Mouse (Mus musculus): ENCODE measurements around the gene Nrgn.

Gene Nrgn

DNA sequence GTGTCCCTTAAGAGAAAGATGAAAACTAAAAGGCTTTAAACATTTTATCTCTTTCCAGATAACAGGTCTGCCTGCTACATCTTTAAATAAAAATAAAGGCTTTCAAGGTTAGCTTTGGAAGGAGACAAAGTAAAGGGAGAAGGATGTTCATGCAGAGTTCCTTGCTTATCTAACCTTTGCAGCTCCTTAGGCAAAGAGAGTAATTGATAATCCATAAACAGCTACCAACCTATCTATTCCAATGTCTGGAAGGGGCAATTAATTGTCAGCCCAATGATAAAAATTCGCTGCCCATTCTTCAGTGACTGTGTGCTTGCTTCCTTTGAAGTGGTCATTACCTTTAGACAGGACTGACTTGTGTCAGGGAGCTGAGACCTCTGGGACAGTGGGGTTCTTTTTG, 11.1 kb upstream of the Nrgn start:
- CTCF ChIA-PET = no interaction called here
- POLR2A ChIA-PET = interaction anchor here in 1 of 4 experiments (0.7 kb wide), 1 partner anchor 138 kb away, joined by 3 read pairs; no protein-coding TSS in a partner anchor

DNA sequence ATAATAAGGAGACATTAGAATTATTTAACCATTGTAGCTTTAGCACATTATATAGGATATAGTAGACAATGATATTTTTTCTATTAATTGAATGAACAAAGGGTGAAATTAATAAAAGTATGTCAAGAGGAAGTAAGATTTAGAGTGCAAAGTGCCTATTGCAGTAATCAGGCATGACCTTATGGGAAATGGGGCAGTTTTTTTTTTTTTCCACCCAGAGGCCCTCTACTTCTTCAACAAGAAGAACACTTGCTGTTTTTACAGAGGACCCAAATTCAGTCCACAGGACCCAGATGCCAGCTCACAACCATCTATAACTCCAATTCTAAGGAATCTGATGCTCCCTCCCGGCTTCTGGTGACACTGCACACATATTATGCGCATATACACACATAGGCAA, 7.9 kb upstream of the Nrgn start:
- ChIA-PET CTCF (no interaction called here), POLR2A (interaction anchor here in 1 of 4 experiments (1.5 kb wide), 1 partner anchor 70 kb away, joined by 3 read pairs; no protein-coding TSS in a partner anchor)

DNA sequence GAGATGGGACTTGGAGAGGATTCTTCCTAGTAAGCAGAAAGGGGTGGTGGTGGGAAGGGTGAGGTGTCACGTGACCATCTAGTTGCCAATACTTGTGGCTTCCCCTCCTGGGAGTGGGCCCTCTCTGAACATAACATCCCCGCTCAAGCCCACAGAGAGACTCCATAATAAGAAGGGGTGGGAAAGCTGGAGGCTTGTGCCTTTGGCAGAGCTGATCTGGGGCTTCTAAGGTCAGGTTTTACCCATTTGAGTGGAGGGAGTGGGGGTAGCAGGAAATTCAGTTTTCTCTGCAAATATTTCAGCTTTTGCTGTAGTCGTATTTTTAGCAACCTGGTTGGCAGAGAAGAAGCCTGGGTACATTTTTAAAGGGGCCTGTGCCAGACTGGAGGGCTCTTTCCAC, 3.7 kb upstream of the Nrgn start:
- POLR2A ChIA-PET = interaction anchor here in 1 of 4 experiments (1.0 to 1.1 kb wide), 2 partner anchors 9 to 14 kb away, joined by 3 read pairs; no protein-coding TSS in a partner anchor
- CTCF ChIA-PET = interaction anchor here in 1 of 4 experiments (1.1 kb wide), 1 partner anchor 11 kb away, joined by 4 read pairs; no protein-coding TSS in a partner anchor

GRCm38 (mm10) chr9:37554838-37555748, 2.4 kb upstream of the Nrgn start, which contains the start of gene Siae:
Gene Siae, plus strand, starts transcription at chr9:37555698.
- POLR2A ChIA-PET = interaction anchor here in 2 of 4 experiments (0.6 to 1.0 kb wide), 3 partner anchors 7 to 100 kb away, joined by 3 read pairs; no protein-coding TSS in a partner anchor
- CTCF ChIA-PET = interaction anchor here in 2 of 4 experiments (0.7 to 0.9 kb wide), 2 partner anchors 10 kb away, joined by 3 to 5 read pairs; no protein-coding TSS in a partner anchor

GRCm38 (mm10) chr9:37554279-37554678, 1.6 kb upstream of the Nrgn start:
- ChIA-PET CTCF (interaction anchor here in 3 of 4 experiments (0.6 to 0.9 kb wide), 3 partner anchors 9 to 145 kb away, joined by 3 to 5 read pairs (median 3); no protein-coding TSS in a partner anchor), POLR2A (interaction anchor here in 1 of 4 experiments (0.9 kb wide), 1 partner anchor 99 kb away, joined by 3 read pairs; no protein-coding TSS in a partner anchor)

DNA sequence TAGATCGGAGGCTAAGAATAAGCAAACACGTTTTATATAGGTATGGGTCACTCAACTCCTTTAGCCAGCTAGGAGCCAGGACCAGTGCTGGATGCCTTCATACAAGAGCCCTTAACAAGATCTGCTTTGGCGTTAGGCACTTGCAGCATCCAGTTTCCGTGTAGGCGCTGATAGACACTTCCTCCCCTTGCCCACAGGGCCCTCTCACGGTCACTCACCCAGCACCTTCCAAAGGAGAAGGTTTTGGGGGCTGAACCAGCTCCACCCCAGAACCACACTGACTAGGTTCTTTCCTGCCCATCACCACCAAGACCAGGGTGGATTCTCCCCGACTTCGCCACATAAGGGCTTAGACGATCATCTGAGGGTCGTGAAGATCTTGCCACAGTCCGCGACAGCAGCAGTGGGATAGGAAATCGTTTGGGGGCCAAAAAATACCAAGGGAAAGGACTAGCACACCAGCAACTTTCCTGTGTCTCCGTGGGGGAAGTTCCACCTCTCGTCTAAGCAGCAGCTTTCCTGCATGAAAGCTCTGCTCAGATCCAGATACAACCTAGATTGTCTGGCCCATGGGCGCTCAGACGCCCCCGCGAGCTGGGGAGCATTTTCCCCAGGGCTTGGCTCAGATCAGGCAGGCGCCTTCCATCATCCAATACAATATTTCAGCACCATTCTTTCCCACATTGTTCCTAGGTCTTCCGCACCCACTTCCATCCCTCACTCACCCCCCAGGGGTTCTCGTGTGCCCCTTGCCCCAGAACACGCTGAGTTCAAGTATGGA, 763 bp downstream of the Nrgn start:
- ChIA-PET POLR2A (interaction anchor here in 1 of 4 experiments (1.0 to 1.2 kb wide), 3 partner anchors 10 to 62 kb away, joined by 3 to 4 read pairs (median 4); partner anchors contain the start of gene Spa17), CTCF (interaction anchor here in 1 of 4 experiments (0.5 kb wide), 1 partner anchor 63 kb away, joined by 7 read pairs; the partner anchor contains the start of gene Msantd2)

DNA sequence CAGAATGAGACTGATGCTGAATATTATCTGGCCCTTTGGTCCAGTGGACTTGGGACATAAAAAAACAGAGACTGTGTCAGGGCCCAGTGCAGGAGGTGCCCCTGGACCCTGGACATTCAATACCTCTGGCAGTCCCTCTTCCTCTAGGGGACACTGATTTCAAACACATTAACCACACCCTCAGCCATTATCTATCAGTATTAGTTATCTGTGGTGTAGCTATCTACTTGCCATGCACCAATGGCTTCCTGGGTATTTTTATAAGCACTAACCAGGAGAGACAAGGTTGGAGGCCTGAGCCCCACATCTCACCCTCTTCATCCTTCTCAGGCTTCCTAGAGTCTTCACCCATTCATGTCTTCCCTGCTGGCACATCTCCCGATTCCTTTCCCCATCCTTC, 2.3 kb downstream of the Nrgn start:
- ChIA-PET POLR2A (interaction anchor here in 1 of 4 experiments (0.6 to 1.2 kb wide), 3 partner anchors 73 to 117 kb away, joined by 3 read pairs; no protein-coding TSS in a partner anchor), CTCF (interaction anchor here in 1 of 4 experiments (0.7 kb wide), 1 partner anchor 19 kb away, joined by 3 read pairs; no protein-coding TSS in a partner anchor)

DNA sequence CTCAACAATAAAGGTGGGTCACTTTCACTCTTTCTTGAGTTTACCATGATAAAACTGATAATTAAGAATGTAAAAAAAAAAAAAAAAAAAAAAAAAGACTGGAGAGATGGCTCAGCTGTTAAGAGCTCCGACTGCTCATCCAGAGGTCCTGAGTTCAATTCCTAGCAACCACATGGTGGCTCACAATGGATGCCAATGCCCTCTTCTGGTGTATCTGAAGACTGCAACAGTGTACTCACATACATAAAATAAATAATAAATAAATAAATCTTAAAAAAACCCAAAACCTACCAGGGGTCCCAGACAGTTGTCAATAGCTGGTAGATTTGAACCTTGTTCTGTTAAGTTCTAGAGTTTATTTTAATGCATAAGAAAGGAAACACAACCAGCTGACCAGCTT, 5.8 kb downstream of the Nrgn start:
- CTCF ChIA-PET = interaction anchor here (0.6 to 1.8 kb wide), 14 partner anchors 15 to 297 kb away, joined by 3 to 13 read pairs (median 4); no protein-coding TSS in a partner anchor
- POLR2A ChIA-PET = interaction anchor here in 1 of 4 experiments (0.7 to 1.6 kb wide), 3 partner anchors 20 to 110 kb away, joined by 3 to 6 read pairs (median 5); partner anchors contain the start of gene Tbrg1

DNA sequence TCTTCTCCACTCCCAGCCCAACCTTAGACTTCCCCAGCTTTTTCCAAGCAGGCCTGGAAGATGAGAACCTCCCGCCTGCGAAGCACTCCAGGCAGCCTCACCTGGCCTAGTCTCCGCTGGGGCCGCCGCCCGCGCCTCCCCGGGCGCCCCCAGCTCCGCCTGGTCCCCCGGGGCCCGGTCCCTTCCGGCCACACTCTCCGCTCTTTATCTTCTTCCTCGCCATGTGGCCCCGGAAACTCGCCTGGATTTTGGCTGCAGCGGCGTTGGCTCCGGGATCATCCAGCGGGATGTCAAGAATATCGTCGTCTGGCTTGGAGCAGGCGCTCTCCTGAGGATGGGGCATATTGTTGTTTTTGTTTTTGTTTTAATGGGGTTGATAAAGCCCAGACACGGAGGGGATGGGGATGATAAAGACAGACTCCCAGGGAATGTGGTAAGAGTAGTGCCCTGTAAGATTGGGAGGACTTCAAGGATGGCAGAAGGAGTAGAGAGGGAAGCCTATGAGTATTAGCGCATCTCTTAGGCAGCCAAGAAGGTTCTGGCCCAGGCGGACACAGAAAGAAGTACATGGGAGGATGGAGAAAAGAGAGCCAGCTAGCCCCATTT, 6.8 kb downstream of the Nrgn start:
- ChIA-PET POLR2A (interaction anchor here in 3 of 4 experiments (0.5 to 5.1 kb wide), 8 partner anchors 13 to 111 kb away, joined by 3 to 36 read pairs (median 4); partner anchors contain the start of genes Esam (in 1 of the 3), Msantd2 (in 1 of the 3) and Tbrg1 (in 1 of the 3)), CTCF (interaction anchor here (0.7 to 2.4 kb wide), 22 partner anchors 9 to 296 kb away, joined by 3 to 18 read pairs (median 4); partner anchors contain the start of gene Robo3 (in 1 of the 4))

GRCm38 (mm10) chr9:37545166-37545610, 7.5 kb downstream of the Nrgn start:
- ChIA-PET POLR2A (interaction anchor here (0.6 to 5.1 kb wide), 10 partner anchors 12 to 217 kb away, joined by 3 to 36 read pairs (median 3); partner anchors contain the start of genes Esam (in 1 of the 4) and Msantd2 (in 1 of the 4)), CTCF (interaction anchor here (0.6 to 2.4 kb wide), 35 partner anchors 9 to 571 kb away, joined by 3 to 18 read pairs (median 4); partner anchors contain the start of gene Robo3 (in 1 of the 4))

DNA sequence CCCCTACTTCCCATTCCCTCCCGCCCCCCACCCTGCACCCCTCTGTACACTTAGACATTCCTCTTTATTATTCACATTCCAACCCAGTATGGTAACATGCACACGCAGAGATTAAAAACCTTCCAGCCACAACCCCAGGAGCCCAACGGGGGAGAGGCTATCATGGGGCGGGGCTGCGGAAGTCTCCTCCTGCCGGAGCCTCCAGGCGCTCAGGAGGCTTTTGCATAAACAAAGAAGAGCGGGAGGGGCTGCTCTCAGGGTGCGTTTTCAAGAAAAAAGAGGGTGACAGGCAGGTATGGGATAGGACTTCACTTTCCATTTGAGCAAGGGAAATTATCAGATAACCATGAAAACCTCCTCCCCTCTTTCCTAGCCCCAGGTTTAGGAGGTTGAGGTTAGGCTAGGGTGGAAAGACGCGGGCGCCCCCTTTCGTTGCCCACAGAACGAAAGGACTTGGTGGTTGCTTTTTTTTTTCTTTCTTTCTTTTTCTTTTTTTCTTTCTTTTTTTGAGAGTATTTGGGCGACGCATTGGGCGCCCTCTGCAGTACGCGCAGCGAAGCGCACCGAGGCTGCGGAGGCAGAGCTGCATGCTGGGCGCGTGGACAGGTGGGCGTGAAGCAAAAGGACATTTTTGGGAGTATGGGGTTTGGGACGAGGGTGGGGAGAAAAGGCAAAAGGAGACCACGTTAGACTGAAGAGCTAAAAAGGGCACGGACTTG, 8.1 kb downstream of the Nrgn start:
- CTCF ChIA-PET = interaction anchor here (0.6 to 2.4 kb wide), 37 partner anchors 8 to 570 kb away, joined by 3 to 18 read pairs (median 4); partner anchors contain the start of genes Esam (in 1 of the 4) and Robo3 (in 1 of the 4)

DNA sequence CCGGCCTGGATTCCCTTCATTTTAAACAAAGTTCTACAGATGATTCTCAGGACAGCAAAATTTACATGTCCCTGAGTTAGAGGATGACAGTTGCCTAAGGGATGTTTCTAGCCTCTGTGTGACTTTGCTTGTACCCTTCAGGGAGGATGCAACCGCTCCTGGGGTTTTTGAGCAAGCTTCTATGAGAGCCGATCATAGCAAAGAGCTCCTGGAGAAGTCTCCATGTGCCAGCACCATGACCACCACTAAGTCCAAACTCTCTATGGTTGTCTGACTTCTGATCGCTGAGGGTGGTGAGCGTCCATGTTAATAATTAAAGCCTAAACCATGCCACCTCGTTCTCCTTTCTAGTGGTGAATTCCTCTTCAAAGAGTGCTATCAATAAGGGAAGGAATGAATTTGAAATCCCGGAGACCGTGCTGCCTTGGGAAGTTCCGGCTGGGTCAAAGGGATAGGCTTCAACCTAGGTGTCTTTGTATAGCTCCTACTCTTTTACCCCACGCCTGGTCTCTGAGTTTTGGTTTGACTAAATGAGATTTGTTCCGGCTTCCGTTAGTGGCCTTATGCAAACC, 8.7 kb downstream of the Nrgn start:
- CTCF ChIA-PET = interaction anchor here in 3 of 4 experiments (0.5 to 2.4 kb wide), 11 partner anchors 13 to 327 kb away, joined by 3 to 11 read pairs (median 4); partner anchors contain the start of gene Esam (in 1 of the 3)
- POLR2A ChIA-PET = interaction anchor here in 2 of 4 experiments (0.6 to 5.1 kb wide), 4 partner anchors 15 to 88 kb away, joined by 3 to 36 read pairs (median 10); partner anchors contain the start of gene Esam (in 1 of the 2)

More for the DNA sequence above, 8.1 kb downstream of the Nrgn start:
- POLR2A ChIA-PET = interaction anchor here (0.6 to 5.1 kb wide), 11 partner anchors 11 to 217 kb away, joined by 3 to 36 read pairs (median 3); partner anchors contain the start of genes Esam (in 1 of the 4) and Msantd2 (in 1 of the 4)

DNA sequence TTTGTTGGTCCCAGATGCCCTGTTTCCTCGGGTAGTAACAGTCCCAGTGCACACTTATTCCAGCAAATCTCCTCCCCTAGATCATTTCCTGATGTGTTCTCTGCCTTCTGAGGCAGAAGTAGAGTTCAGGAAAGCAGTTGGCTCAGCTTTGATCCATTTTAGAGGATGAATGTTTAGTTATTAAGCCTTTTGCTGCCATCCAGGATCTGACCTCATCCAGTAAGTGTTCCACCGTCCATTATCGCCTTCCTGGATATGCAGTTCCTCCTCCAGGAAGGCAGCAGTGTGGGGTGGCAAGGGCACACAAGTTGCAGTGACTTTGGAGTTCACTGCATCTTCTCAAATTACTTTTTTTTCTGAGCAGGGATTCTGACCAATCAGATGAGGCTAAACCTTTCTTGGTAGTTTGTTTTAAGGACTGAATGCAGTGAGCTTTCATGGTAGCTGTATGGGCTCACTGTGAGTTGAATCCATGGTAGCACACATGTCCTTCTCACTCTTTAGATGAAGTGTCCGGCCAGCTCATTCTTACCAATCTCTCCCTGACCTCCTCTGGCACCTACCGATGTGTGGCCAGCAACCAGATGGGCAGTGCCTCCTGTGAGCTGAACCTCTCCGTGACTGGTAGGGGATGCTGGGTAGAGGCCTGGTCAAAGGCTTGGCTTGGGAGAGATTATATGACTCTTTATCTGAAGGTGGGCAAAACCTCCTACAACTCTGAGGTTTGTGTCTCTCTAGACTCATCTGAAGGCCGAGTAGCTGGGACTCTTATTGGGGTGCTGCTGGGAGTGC, 10.7 kb downstream of the Nrgn start:
- CTCF ChIA-PET = interaction anchor here in 3 of 4 experiments (0.8 to 1.4 kb wide), 5 partner anchors 12 to 79 kb away, joined by 3 to 4 read pairs (median 3); no protein-coding TSS in a partner anchor
- POLR2A ChIA-PET = interaction anchor here in 2 of 4 experiments (0.6 to 5.1 kb wide), 8 partner anchors 9 to 72 kb away, joined by 3 to 36 read pairs (median 3); partner anchors contain the start of genes Esam (in 1 of the 2), Msantd2 (in 1 of the 2) and Spa17 (in 1 of the 2)

- ChIA-PET CTCF (interaction anchor here in 2 of 4 experiments (0.6 to 2.0 kb wide), 2 partner anchors 10 to 92 kb away, joined by 3 to 6 read pairs; no protein-coding TSS in a partner anchor), POLR2A (interaction anchor here in 2 of 4 experiments (0.6 to 5.1 kb wide), 9 partner anchors 8 to 73 kb away, joined by 3 to 36 read pairs (median 3); partner anchors contain the start of genes Esam (in 1 of the 2), Msantd2 (in 1 of the 2) and Spa17 (in 1 of the 2))
Measured at GRCm38 (mm10) chr9:37540701-37541575, 11.8 kb downstream of the Nrgn start.

Measured in embryonic stem cell, embryonic (primary cell).